Mouse (Mus musculus): ENCODE measurements around the gene Mknk1.

Gene Mknk1

DNA sequence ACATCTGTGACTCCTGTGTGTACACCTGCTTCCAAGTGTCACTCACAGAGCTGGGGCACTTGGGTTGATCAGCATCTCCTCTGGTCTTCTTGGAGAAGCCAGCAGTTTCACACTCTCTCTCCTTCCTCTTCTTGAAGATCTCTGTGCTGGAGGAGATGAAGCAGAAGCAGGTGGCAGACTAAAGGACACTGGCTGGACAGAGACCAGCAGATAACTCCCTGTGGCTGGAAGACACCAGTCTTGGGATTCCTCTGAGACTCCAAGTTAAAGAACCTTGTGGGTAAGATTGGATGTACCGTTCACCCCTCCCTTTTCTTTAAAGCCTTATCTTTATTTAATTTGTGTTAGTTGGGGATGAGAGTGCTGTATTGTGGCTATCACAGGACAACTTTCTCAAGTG, 9.1 kb downstream of the Mknk1 start:
- Histone ChIP-seq H3K27me3 (ENCODE audit: insufficient read depth, low read length) (no peaks in the 10 kb centered on the region), H3K9me3 (ENCODE audit: low read length) (no peaks in the 10 kb centered on the region), H3K4me3 (replicated peaks; ENCODE audit: low read length) (no peak overlapping the region), H3K4me1 (replicated peaks; ENCODE audit: low read depth, low read length) (no peaks in the 10 kb centered on the region), H3K36me3 (ENCODE audit: insufficient read depth, low read length) (peaks cover 50% of the 10 kb centered on the region)
- TF ChIP-seq NANOG (IDR thresholded peaks at IDR 0.05; ENCODE audit: borderline replicate concordance, low read length), result no peak
- TF ChIP-seq CTCF (conservative IDR thresholded peaks at IDR 0.05; ENCODE audit: low read length), result no peak
- no peak for TF ChIP-seq POU5F1 (IDR thresholded peaks at IDR 0.05; ENCODE audit: borderline replicate concordance, low read length)

DNA sequence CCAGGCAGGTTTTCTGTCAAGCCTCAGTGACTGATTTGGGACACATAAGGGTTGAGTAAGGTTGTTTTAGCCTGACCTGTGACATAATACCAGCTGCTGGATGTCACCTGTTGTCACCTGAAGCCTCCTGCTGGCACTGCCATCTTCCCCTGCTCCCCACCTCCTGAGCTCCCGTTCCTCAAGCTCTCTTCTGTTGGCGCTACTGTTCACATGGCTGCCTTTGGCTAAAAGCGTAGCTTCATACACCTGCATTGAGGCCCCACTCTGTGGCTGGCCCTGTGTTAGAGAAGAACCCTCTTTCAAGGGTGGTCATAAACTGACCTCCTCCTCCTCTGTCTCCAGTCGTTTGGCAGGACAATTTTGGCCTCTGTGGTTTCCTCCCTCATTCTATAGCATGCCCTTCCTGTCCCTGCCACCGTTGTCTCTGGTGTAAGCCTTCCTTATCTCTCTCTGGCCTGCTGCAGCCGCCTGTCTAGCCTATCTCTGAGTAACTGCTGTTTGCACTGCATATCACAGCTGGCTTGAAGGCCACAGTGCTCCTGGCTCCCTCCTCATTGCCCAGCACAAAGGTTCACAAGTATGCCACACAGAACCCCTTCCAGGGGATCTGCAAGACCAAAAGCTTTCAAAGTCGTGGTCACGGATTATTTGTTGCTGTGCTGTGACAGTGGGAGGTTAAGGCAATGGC, 10.1 kb downstream of the Mknk1 start:
- TF ChIP-seq NANOG (IDR thresholded peaks at IDR 0.05; ENCODE audit: borderline replicate concordance, low read length) (no peak), POU5F1 (IDR thresholded peaks at IDR 0.05; ENCODE audit: borderline replicate concordance, low read length) (no peak), CTCF (conservative IDR thresholded peaks at IDR 0.05; ENCODE audit: low read length) (no peak)
- Histone ChIP-seq H3K9me3 (ENCODE audit: low read length) (no peaks in the 10 kb centered on the region), H3K36me3 (ENCODE audit: insufficient read depth, low read length) (peaks cover 53% of the 10 kb centered on the region), H3K27me3 (ENCODE audit: insufficient read depth, low read length) (no peaks in the 10 kb centered on the region), H3K4me1 (replicated peaks; ENCODE audit: low read depth, low read length) (no peaks in the 10 kb centered on the region), H3K4me3 (replicated peaks; ENCODE audit: low read length) (no peak overlapping the region)

DNA sequence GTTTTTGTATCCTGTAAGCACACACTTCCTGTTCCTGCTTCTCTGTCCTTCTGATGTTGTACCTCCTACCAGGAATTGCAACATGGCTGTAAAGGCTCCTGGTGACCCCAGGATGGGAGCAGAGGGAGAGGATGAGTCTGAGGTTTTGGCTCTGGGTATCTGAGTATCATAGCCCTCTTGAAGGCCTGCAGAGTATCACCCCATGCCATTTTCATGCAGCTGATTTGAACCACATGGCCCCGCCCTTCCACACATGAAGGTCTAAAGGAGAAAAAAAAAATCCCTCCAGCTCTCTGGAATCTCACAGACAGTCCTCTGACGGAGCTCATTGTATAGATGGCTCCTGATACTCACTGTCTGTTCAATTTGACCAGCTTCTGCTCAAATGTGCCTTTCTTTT, 11.1 kb downstream of the Mknk1 start:
- TF ChIP-seq CTCF (conservative IDR thresholded peaks at IDR 0.05; ENCODE audit: low read length) (no peak), POU5F1 (IDR thresholded peaks at IDR 0.05; ENCODE audit: borderline replicate concordance, low read length) (no peak)
- no peaks in the 10 kb centered on the region for H3K4me1 ChIP-seq (replicated peaks; ENCODE audit: low read depth, low read length)
- no peak overlapping the region for H3K4me3 ChIP-seq (replicated peaks; ENCODE audit: low read length)
- no peaks in the 10 kb centered on the region for H3K9me3 ChIP-seq (ENCODE audit: low read length)
- H3K36me3 ChIP-seq (ENCODE audit: insufficient read depth, low read length), result peaks cover 62% of the 10 kb centered on the region
- H3K27me3 ChIP-seq (ENCODE audit: insufficient read depth, low read length), result no peaks in the 10 kb centered on the region

GRCm38 (mm10) chr4:115850631-115851030, 11.6 kb downstream of the Mknk1 start:
- Histone ChIP-seq H3K4me1 (replicated peaks; ENCODE audit: low read depth, low read length) (no peaks in the 10 kb centered on the region), H3K9me3 (ENCODE audit: low read length) (no peaks in the 10 kb centered on the region), H3K27me3 (ENCODE audit: insufficient read depth, low read length) (no peaks in the 10 kb centered on the region), H3K36me3 (ENCODE audit: insufficient read depth, low read length) (peaks cover 63% of the 10 kb centered on the region), H3K4me3 (replicated peaks; ENCODE audit: low read length) (no peak overlapping the region)
- TF ChIP-seq NANOG (IDR thresholded peaks at IDR 0.05; ENCODE audit: borderline replicate concordance, low read length) (no peak), CTCF (conservative IDR thresholded peaks at IDR 0.05; ENCODE audit: low read length) (no peak), POU5F1 (IDR thresholded peaks at IDR 0.05; ENCODE audit: borderline replicate concordance, low read length) (no peak)

- no peak overlapping the region for H3K4me3 ChIP-seq (replicated peaks; ENCODE audit: low read length)
- H3K27me3 ChIP-seq (ENCODE audit: insufficient read depth, low read length), result no peaks in the 10 kb centered on the region
- TF ChIP-seq CTCF (conservative IDR thresholded peaks at IDR 0.05; ENCODE audit: low read length), result no peak
- no peak for TF ChIP-seq POU5F1 (IDR thresholded peaks at IDR 0.05; ENCODE audit: borderline replicate concordance, low read length)
- TF ChIP-seq NANOG (IDR thresholded peaks at IDR 0.05; ENCODE audit: borderline replicate concordance, low read length), result no peak
Observed at GRCm38 (mm10) chr4:115851569-115851968, 12.6 kb downstream of the Mknk1 start.

DNA sequence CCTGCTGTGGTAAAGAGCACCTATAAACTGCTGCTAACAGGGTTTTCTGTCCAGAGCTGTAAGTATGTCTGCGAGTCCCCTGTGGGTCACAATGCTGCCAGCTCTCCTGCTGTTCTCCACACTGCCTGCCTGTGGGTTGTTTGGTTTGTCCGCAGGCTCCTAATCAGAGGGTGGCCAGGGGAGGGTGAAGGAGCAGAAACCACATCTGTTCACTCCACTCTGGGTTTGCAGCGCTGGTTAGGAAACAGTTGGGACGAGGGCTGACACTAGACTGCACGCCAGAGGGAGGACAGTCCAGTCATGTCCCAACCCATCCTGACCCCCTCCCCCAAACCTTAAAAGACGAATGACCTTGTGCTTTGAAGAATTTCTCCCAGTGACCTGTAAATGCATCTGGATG, 16.1 kb downstream of the Mknk1 start:
- H3K4me3 ChIP-seq (replicated peaks; ENCODE audit: low read length), result no peak overlapping the region
- peaks cover 72% of the 10 kb centered on the region for H3K36me3 ChIP-seq (ENCODE audit: insufficient read depth, low read length)
- H3K9me3 ChIP-seq (ENCODE audit: low read length), result no peaks in the 10 kb centered on the region
- H3K4me1 ChIP-seq (replicated peaks; ENCODE audit: low read depth, low read length), result no peaks in the 10 kb centered on the region
- no peaks in the 10 kb centered on the region for H3K27me3 ChIP-seq (ENCODE audit: insufficient read depth, low read length)
- TF ChIP-seq NANOG (IDR thresholded peaks at IDR 0.05; ENCODE audit: borderline replicate concordance, low read length), result no peak
- TF ChIP-seq CTCF (conservative IDR thresholded peaks at IDR 0.05; ENCODE audit: low read length), result no peak
- no peak for TF ChIP-seq POU5F1 (IDR thresholded peaks at IDR 0.05; ENCODE audit: borderline replicate concordance, low read length)

More at GRCm38 (mm10) chr4:115851569-115851968, 12.6 kb downstream of the Mknk1 start:
- peaks cover 68% of the 10 kb centered on the region for H3K36me3 ChIP-seq (ENCODE audit: insufficient read depth, low read length)
- H3K9me3 ChIP-seq (ENCODE audit: low read length), result no peaks in the 10 kb centered on the region
- H3K4me1 ChIP-seq (replicated peaks; ENCODE audit: low read depth, low read length), result no peaks in the 10 kb centered on the region

DNA sequence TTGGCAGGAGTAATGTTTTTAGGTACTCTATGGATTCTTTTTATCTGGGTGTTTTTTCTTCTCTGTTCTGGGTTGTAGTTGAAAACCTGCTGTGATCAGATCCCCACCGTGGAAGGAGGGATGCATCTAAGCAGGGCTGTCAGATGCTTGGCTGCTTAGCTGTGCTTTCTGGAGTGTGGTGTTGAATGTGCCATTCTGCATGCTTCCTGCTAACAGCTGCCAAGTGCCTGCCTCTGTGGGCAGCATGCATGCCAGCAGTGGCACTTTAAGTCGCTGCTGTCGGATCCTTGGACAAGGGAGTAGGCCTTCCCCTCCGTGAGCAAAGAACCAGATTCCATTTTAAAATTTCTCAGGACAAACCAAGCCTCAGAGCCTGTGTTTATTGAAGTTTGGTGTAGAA, 16.6 kb downstream of the Mknk1 start:
- H3K4me3 ChIP-seq (replicated peaks; ENCODE audit: low read length), result no peak overlapping the region
- no peaks in the 10 kb centered on the region for H3K9me3 ChIP-seq (ENCODE audit: low read length)
- TF ChIP-seq POU5F1 (IDR thresholded peaks at IDR 0.05; ENCODE audit: borderline replicate concordance, low read length), result no peak
- no peak for TF ChIP-seq NANOG (IDR thresholded peaks at IDR 0.05; ENCODE audit: borderline replicate concordance, low read length)
- TF ChIP-seq CTCF (conservative IDR thresholded peaks at IDR 0.05; ENCODE audit: low read length), result no peak
- H3K4me1 ChIP-seq (replicated peaks; ENCODE audit: low read depth, low read length), result no peaks in the 10 kb centered on the region
- peaks cover 72% of the 10 kb centered on the region for H3K36me3 ChIP-seq (ENCODE audit: insufficient read depth, low read length)
- H3K27me3 ChIP-seq (ENCODE audit: insufficient read depth, low read length), result no peaks in the 10 kb centered on the region

- Histone ChIP-seq H3K36me3 (ENCODE audit: insufficient read depth, low read length) (peaks cover 72% of the 10 kb centered on the region), H3K27me3 (ENCODE audit: insufficient read depth, low read length) (no peaks in the 10 kb centered on the region), H3K4me3 (replicated peaks; ENCODE audit: low read length) (no peak overlapping the region), H3K4me1 (replicated peaks; ENCODE audit: low read depth, low read length) (no peaks in the 10 kb centered on the region), H3K9me3 (ENCODE audit: low read length) (no peaks in the 10 kb centered on the region)
- TF ChIP-seq CTCF (conservative IDR thresholded peaks at IDR 0.05; ENCODE audit: low read length), result no peak
- no peak for TF ChIP-seq NANOG (IDR thresholded peaks at IDR 0.05; ENCODE audit: borderline replicate concordance, low read length)
- TF ChIP-seq POU5F1 (IDR thresholded peaks at IDR 0.05; ENCODE audit: borderline replicate concordance, low read length), result no peak
Observed at GRCm38 (mm10) chr4:115856282-115856681, 17.3 kb downstream of the Mknk1 start.
